Comparison of ENCODE assay signal across 8 mouse cellular contexts in genomic region chr4:108835496-108835895, GRCm38 (mm10). TPM values are rescaled to one million over a fixed set of nuclear protein-coding genes. Genes with fewer than 3 reads are reported as not detected.
DNase-seq lines count a peak whose midpoint lies in the region; ATAC-seq and TF ChIP-seq lines count a peak whose summit lies in the region.

No protein-coding gene starts in this region.

- H3K27me3 ChIP-seq in heart, embryonic 13.5 days (replicated peaks) = no peaks in the 10 kb centered on the region
- no peaks in the 10 kb centered on the region for H3K27me3 ChIP-seq in ES-Bruce4 (ENCODE audit: control insufficient read depth, insufficient read depth, low read length, poor library complexity, severe bottlenecking)
- no peaks in the 10 kb centered on the region for H3K27me3 ChIP-seq in forebrain, embryonic 16.5 days (replicated peaks; ENCODE audit: control insufficient read depth, insufficient read depth, low read length)
- H3K27me3 ChIP-seq in liver, postnatal 0 days (ENCODE audit: insufficient read depth, low read length) = no peaks in the 10 kb centered on the region

- no peak for TF ChIP-seq POLR2A in ES-Bruce4 (IDR thresholded peaks at IDR 0.05; ENCODE audit: insufficient read depth, low read length)

- peak overlapping the region; percentile 96 for H3K4me3 ChIP-seq in heart, embryonic 13.5 days
- H3K4me3 ChIP-seq in ES-Bruce4 (ENCODE audit: low read depth, low read length) = peak overlapping the region; percentile 97
- peak overlapping the region; percentile 68 for H3K4me3 ChIP-seq in forebrain, embryonic 16.5 days (replicated peaks; ENCODE audit: low read length)
- peak overlapping the region; percentile 99 for H3K4me3 ChIP-seq in liver, postnatal 0 days (ENCODE audit: low read depth, low read length)

- peaks cover 4% of the 10 kb centered on the region for H3K36me3 ChIP-seq in heart, embryonic 13.5 days
- no peaks in the 10 kb centered on the region for H3K36me3 ChIP-seq in ES-Bruce4 (ENCODE audit: control insufficient read depth, insufficient read depth, low read length, poor library complexity, severe bottlenecking)
- H3K36me3 ChIP-seq in forebrain, embryonic 16.5 days (ENCODE audit: control insufficient read depth, insufficient read depth) = no peaks in the 10 kb centered on the region
- H3K36me3 ChIP-seq in liver, postnatal 0 days (replicated peaks; ENCODE audit: insufficient read depth, low read length) = no peaks in the 10 kb centered on the region

- peak overlapping the region; percentile 97 for H3K9ac ChIP-seq in heart, embryonic 13.5 days
- peak overlapping the region; percentile 95 for H3K9ac ChIP-seq in ES-Bruce4 (ENCODE audit: low read depth, poor library complexity, severe bottlenecking)
- H3K9ac ChIP-seq in forebrain, embryonic 16.5 days (replicated peaks; ENCODE audit: low read depth, low read length) = peak overlapping the region; percentile 98
- peak overlapping the region; percentile 98; the same call in 1 of the 2 replicates for H3K9ac ChIP-seq in liver, postnatal 0 days (replicated peaks)

- ATAC-seq in heart, embryonic 13.5 days (ENCODE audit: extremely low read depth, insufficient number of reproducible peaks, low FRiP score, low TSS enrichment) = no peak
- ATAC-seq in forebrain, embryonic 16.5 days = no peak
- no peak for ATAC-seq in liver, postnatal 0 days

- TF ChIP-seq EP300 in ES-Bruce4 (IDR thresholded peaks at IDR 0.05; ENCODE audit: insufficient read depth, low read depth, low read length) = no peak
- TF ChIP-seq EP300 in liver, postnatal 0 days (IDR thresholded peaks at IDR 0.05; ENCODE audit: low read depth) = no peak

- DNase-seq in heart, adult 18-20 months = no peak
- no peak for DNase-seq in liver, postnatal 0 days
- no peak for DNase-seq in urinary bladder, postnatal 14 days (ENCODE audit: low spot score)
- no peak for DNase-seq in spleen, postnatal 10 days (ENCODE audit: low spot score in 2 of 2)
- DNase-seq in ovary, postnatal 36 days (ENCODE audit: low spot score) = no peak

- TF ChIP-seq CTCF in ES-Bruce4 (IDR thresholded peaks at IDR 0.05; ENCODE audit: low read depth, low read length) = no peak
- no peak for TF ChIP-seq CTCF in liver, postnatal 0 days (IDR thresholded peaks at IDR 0.05; ENCODE audit: low read depth)

- no peaks in the 10 kb centered on the region for H3K9me3 ChIP-seq in heart, embryonic 13.5 days
- no peaks in the 10 kb centered on the region for H3K9me3 ChIP-seq in ES-Bruce4 (replicated peaks; ENCODE audit: control insufficient read depth, insufficient read depth, low read length, poor library complexity, severe bottlenecking)
- no peaks in the 10 kb centered on the region for H3K9me3 ChIP-seq in forebrain, embryonic 16.5 days (ENCODE audit: control insufficient read depth, low read length)
- H3K9me3 ChIP-seq in liver, postnatal 0 days (ENCODE audit: low read length) = no peaks in the 10 kb centered on the region

- H3K4me2 ChIP-seq in heart, embryonic 13.5 days = peak overlapping the region; percentile 74
- peak overlapping the region; percentile 60 for H3K4me2 ChIP-seq in forebrain, embryonic 16.5 days (ENCODE audit: low read length)
- peak overlapping the region; percentile 95 for H3K4me2 ChIP-seq in liver, postnatal 0 days (ENCODE audit: low read depth, low read length)

- peak overlapping the region; percentile 98 for H3K27ac ChIP-seq in heart, embryonic 13.5 days (replicated peaks)
- peak overlapping the region; percentile 97 for H3K27ac ChIP-seq in ES-Bruce4 (ENCODE audit: insufficient read depth, low read length)
- H3K27ac ChIP-seq in forebrain, embryonic 16.5 days (ENCODE audit: low read length) = no peak overlapping the region
- H3K27ac ChIP-seq in liver, postnatal 0 days (ENCODE audit: low read depth) = peak overlapping the region; percentile 94

- H3K4me1 ChIP-seq in heart, embryonic 13.5 days = peaks cover 57% of the 10 kb centered on the region
- H3K4me1 ChIP-seq in ES-Bruce4 (ENCODE audit: control insufficient read depth, insufficient read depth, low read length) = no peaks in the 10 kb centered on the region
- peaks cover 30% of the 10 kb centered on the region for H3K4me1 ChIP-seq in forebrain, embryonic 16.5 days (replicated peaks; ENCODE audit: control insufficient read depth, insufficient read depth, low read length)
- peaks cover 9% of the 10 kb centered on the region for H3K4me1 ChIP-seq in liver, postnatal 0 days (ENCODE audit: insufficient read depth)

- 49% methylated on average over 3 of the region's 3 CpGs for WGBS in heart, embryonic 13.5 days
- 62% methylated on average over 3 of the region's 3 CpGs for WGBS in forebrain, embryonic 16.5 days
- WGBS in liver, postnatal 0 days (ENCODE audit: insufficient replicate concordance) = 59% methylated on average over 3 of the region's 3 CpGs

RNA-seq across cellular contexts. Expression of gene Txndc12, which starts 1.1 kb away (rescaled TPM):
- polyA plus RNA-seq in heart, embryonic 13.5 days (2015; fragmentation: Nextera tagmentation; extraction: Ambion mirVana) = 121 and 130 TPM in 2 replicates
- 10 to 100 TPM; 28.0 to 28.7 TPM for total RNA-seq in heart, adult 18-20 months (2021)
- 90.6 and 99.2 TPM in 2 replicates for polyA plus RNA-seq in ES-Bruce4 (2011; ENCODE audit: insufficient read depth, insufficient read length, low read depth, missing spikeins)
- 81.9 and 90.5 TPM in 2 replicates for polyA plus RNA-seq in forebrain, embryonic 16.5 days (2015; fragmentation: Nextera tagmentation; extraction: Ambion mirVana)
- polyA plus RNA-seq in liver, postnatal 0 days (2015; fragmentation: Nextera tagmentation; extraction: Ambion mirVana) = 43.1 and 44.2 TPM in 2 replicates

RNA-seq across cellular contexts. Expression of gene Btf3l4, which starts 2.1 kb away (rescaled TPM):
- 163 and 171 TPM in 2 replicates for polyA plus RNA-seq in heart, embryonic 13.5 days (2015; fragmentation: Nextera tagmentation; extraction: Ambion mirVana)
- total RNA-seq in heart, adult 18-20 months (2021) = 10 to 100 TPM; 73.1 to 75.0 TPM
- 152 and 155 TPM in 2 replicates for polyA plus RNA-seq in ES-Bruce4 (2011; ENCODE audit: insufficient read depth, insufficient read length, low read depth, missing spikeins)
- polyA plus RNA-seq in forebrain, embryonic 16.5 days (2015; fragmentation: Nextera tagmentation; extraction: Ambion mirVana) = 211 and 231 TPM in 2 replicates
- 56.9 and 64.1 TPM in 2 replicates for polyA plus RNA-seq in liver, postnatal 0 days (2015; fragmentation: Nextera tagmentation; extraction: Ambion mirVana)

RNA-seq across cellular contexts. Expression of gene Kti12, which starts 12.1 kb away (rescaled TPM):
- polyA plus RNA-seq in heart, embryonic 13.5 days (2015; fragmentation: Nextera tagmentation; extraction: Ambion mirVana) = 24.6 and 27.6 TPM in 2 replicates
- total RNA-seq in heart, adult 18-20 months (2021) = 10 to 100 TPM; 25.4 to 25.5 TPM
- polyA plus RNA-seq in ES-Bruce4 (2011; ENCODE audit: insufficient read depth, insufficient read length, low read depth, missing spikeins) = 20.1 and 20.7 TPM in 2 replicates
- 33.7 and 34.6 TPM in 2 replicates for polyA plus RNA-seq in forebrain, embryonic 16.5 days (2015; fragmentation: Nextera tagmentation; extraction: Ambion mirVana)
- polyA plus RNA-seq in liver, postnatal 0 days (2015; fragmentation: Nextera tagmentation; extraction: Ambion mirVana) = 27.6 and 29.6 TPM in 2 replicates

RNA-seq across cellular contexts. Expression of gene A730015C16Rik, which starts 12.9 kb away (rescaled TPM):
- 0.83 and 1.4 TPM in 2 replicates for polyA plus RNA-seq in heart, embryonic 13.5 days (2015; fragmentation: Nextera tagmentation; extraction: Ambion mirVana)
- total RNA-seq in heart, adult 18-20 months (2021) = not detected
- not detected in 2 replicates for polyA plus RNA-seq in ES-Bruce4 (2011; ENCODE audit: insufficient read depth, insufficient read length, low read depth, missing spikeins)
- 0.78 and 2.0 TPM in 2 replicates for polyA plus RNA-seq in forebrain, embryonic 16.5 days (2015; fragmentation: Nextera tagmentation; extraction: Ambion mirVana)
- 0.27 and 0.72 TPM in 2 replicates for polyA plus RNA-seq in liver, postnatal 0 days (2015; fragmentation: Nextera tagmentation; extraction: Ambion mirVana)

RNA-seq across cellular contexts. Expression of gene Rab3b, which starts 43.4 kb away (rescaled TPM):
- 6.7 TPM in 2 replicates for polyA plus RNA-seq in heart, embryonic 13.5 days (2015; fragmentation: Nextera tagmentation; extraction: Ambion mirVana)
- 1 to 10 TPM in 1 of 2 experiments, under 1 TPM in 1; 0.60 to 1.6 TPM for total RNA-seq in heart, adult 18-20 months (2021)
- polyA plus RNA-seq in ES-Bruce4 (2011; ENCODE audit: insufficient read depth, insufficient read length, low read depth, missing spikeins) = 16.3 and 17.0 TPM in 2 replicates
- 84.7 and 116 TPM in 2 replicates for polyA plus RNA-seq in forebrain, embryonic 16.5 days (2015; fragmentation: Nextera tagmentation; extraction: Ambion mirVana)
- 3.9 and 4.3 TPM in 2 replicates for polyA plus RNA-seq in liver, postnatal 0 days (2015; fragmentation: Nextera tagmentation; extraction: Ambion mirVana)
